Mouse (Mus musculus): Measurements from ENCODE around the gene Ift43. TPM values are rescaled to one million over a fixed set of nuclear protein-coding genes. Genes with fewer than 3 reads are reported as not detected.

Gene Ift43
- polyA plus RNA-seq (2017; shearing (Covaris generic)) = 4.7 TPM

GRCm38 (mm10) chr12:86082481-86083012, at the start of gene Ift43:
Ift43 (plus strand) TSS chr12:86082541.

GRCm38 (mm10) chr12:86078553-86079201, 3.7 kb upstream of the Ift43 start, which contains the start of gene Tgfb3:
Tgfb3 (minus strand) TSS chr12:86079041.

Other genes starting within 250 kb of the Ift43 start
- gene Tgfb3, start 3.5 kb upstream of the Ift43 start, polyA plus RNA-seq (2017; shearing (Covaris generic)) = 1.5 TPM
- 39.9 TPM for gene Gpatch2l, start 159.3 kb downstream of the Ift43 start, polyA plus RNA-seq (2017; shearing (Covaris generic))

All from CD4-positive, CD25-positive, alpha-beta regulatory T cell, adult 9 weeks (primary cell).